Mouse (Mus musculus): Measurements from ENCODE around the gene Henmt1. TPM values are rescaled to one million over a fixed set of nuclear protein-coding genes. Genes with fewer than 3 reads are reported as not detected.

Gene Henmt1
- 0.25 and 0.37 TPM in 2 replicates for polyA plus RNA-seq (2012; rRNA removed)

GRCm38 (mm10) chr3:108939573-108939972 is at the start of gene Henmt1:
Henmt1 (plus strand) TSS chr3:108939873.

DNA sequence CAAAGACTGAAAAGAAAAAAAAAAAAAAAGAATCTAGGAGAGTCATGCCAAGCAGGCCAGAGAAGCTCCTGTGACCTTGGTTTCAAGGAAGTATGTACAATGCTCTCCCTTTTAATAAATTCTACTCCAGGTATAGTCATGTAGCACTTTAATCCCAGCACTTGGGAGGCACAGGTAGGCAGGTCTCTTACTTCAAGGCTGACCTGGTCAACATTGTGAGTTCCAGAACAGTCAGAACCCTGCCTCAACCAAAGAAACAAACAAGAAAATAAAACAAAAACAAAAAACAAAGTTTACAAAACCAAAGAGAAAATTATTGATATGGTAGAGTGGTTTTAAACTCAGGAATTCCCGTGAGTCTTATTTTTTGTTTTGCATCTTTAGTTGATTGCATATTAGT is 49.8 kb upstream of the Henmt1 start, which contains the start of gene Fndc7:
TSS of gene Fndc7 (minus strand) at position 101 of the 400 bp plus-strand sequence.

DNA sequence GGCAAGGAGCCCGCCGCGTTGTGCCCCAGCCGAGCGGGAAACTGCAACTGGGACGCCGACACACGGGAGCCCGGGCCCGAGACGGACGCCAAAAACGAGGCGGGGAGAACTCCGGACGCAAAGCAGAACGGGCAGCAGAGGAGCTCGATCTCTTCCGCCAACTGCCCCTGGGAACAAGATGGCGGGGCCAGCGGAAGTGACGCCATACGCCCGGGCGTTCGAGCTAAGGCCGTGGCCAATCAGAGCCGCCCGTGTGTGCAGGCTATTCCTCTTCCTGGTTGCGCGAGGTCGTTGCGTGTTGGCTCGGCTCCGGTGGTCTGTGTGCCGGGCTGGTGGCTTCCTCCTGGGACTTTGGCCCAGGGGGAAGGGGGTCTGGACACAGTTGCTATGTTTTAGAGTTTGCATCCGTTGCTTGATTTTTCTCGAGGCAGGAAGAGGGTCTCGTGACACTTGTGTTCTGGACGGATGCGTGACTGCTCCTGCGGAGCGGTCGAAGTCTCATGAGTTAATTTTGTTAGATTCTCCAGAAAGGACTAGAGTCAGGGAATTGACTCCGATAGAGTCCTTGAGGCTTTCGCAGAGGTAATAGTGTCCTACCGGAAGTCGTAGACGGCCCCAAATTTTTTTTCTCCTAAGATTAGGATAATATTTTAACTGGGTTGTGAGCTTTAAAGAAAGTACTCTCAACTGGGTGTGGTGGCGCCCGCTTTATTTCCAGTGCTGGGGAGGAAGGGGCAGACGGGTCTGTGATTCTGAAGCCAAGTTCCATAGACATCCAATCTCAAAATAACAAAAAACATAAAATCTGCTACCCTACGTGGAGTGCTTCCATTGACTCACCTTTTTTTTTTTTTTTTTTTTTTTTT is 27.9 kb upstream of the Henmt1 start, which contains the start of gene Prpf38b:
TSS of gene Prpf38b (minus strand) at position 180 of the 866 bp plus-strand sequence.

DNA sequence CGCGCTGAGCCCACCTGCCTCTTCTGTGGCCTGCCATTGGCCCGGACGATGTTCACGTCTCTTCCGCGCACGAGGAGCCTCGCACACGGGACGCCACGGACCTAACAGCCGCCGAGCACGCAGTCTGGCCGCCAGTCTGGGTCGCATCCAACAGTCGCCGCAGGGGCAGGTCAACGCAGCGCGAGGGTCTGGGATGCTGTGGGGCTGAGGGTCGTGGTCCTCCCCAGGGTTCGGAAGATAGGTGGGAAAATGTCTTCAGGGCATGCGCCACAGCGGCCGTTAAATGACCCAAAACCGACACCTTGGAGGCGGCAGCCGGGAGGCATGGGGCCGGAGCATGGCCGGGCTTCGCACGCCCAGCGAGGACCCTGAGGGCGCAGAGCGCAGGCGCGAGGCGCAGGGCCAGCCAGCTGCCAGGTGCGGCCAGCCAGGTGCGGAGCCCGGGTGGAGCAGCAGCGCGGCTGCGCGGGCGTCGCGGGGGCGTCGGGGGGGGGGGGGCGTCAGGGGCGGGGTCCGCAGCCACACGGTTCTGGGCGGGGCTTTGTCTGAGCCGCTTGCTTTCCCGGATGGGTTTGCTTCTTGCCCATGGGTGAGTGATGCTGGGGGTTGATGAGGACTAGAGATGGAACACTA is 444 bp downstream of the Henmt1 start, which contains the start of gene Gm9857:
TSS of gene Gm9857 (minus strand) at position 445 of the 633 bp plus-strand sequence.

Other genes starting within 250 kb of the Henmt1 start
- 42.9 and 56.1 TPM in 2 replicates for gene Gpsm2, start 217.6 kb upstream of the Henmt1 start, polyA plus RNA-seq (2012; rRNA removed)
- gene Aknad1, start 200.2 kb upstream of the Henmt1 start, polyA plus RNA-seq (2012; rRNA removed): 0.08 and 0.34 TPM in 2 replicates
- gene Stxbp3, start 99.3 kb upstream of the Henmt1 start, polyA plus RNA-seq (2012; rRNA removed): 23.1 and 33.3 TPM in 2 replicates
- 0.11 TPM in 1 of 2 replicates, not detected in the other for gene Fndc7, start 49.9 kb upstream of the Henmt1 start, polyA plus RNA-seq (2012; rRNA removed)
- gene Prpf38b, start 28.1 kb upstream of the Henmt1 start, polyA plus RNA-seq (2012; rRNA removed): 118 and 167 TPM in 2 replicates
- gene Gm9857, start 572 bp downstream of the Henmt1 start, polyA plus RNA-seq (2012; rRNA removed): 0.37 TPM in 1 of 2 replicates, not detected in the other
- 9.1 and 15.5 TPM in 2 replicates for gene Fam102b, start 87.7 kb downstream of the Henmt1 start, polyA plus RNA-seq (2012; rRNA removed)
- gene Slc25a54, start 140.6 kb downstream of the Henmt1 start, polyA plus RNA-seq (2012; rRNA removed): not detected in 2 replicates
- gene Slc25a24, start 183.3 kb downstream of the Henmt1 start, polyA plus RNA-seq (2012; rRNA removed): 18.0 and 26.2 TPM in 2 replicates